Mouse (Mus musculus) liver, embryonic 16.5 days (tissue): ENCODE results near the gene Med12l. TPM values are rescaled to one million over a fixed set of nuclear protein-coding genes. Genes with fewer than 3 reads are reported as not detected.

Source experiments
- ATAC-seq: fragments of 200-750 bp; cut with Nextera tagmentation; 2 replicates; pipeline ENCODE4 v1.8.0; 2017; ENCODE audit warnings: low read depth, mild to moderate bottlenecking, moderate number of reproducible peaks, moderate library complexity
- H3K27ac ChIP-seq: fragments of 300-500 bp; sonication (generic); 2 replicates; pipeline ENCODE4 v1.5.1; 2014; ENCODE audit warnings: mild to moderate bottlenecking, low read length
- H3K27me3 ChIP-seq: fragments of 300-500 bp; sonication (generic); 2 replicates; pipeline ENCODE4 v1.6.1; 2014; ENCODE audit warnings: low read depth, low read length, mixed read lengths; ENCODE audit not compliant: control insufficient read depth, insufficient read depth
- H3K36me3 ChIP-seq: fragments of 300-500 bp; sonication (generic); 2 replicates; pipeline ENCODE4 v1.6.1; 2014; ENCODE audit warnings: mild to moderate bottlenecking; ENCODE audit not compliant: control insufficient read depth, insufficient read depth
- H3K4me1 ChIP-seq: fragments of 300-500 bp; sonication (generic); 2 replicates; pipeline ENCODE4 v1.6.1; 2014; ENCODE audit warnings: low read depth, low read length, mixed read lengths; ENCODE audit not compliant: control insufficient read depth
- H3K4me2 ChIP-seq: fragments of 300-500 bp; sonication (generic); 2 replicates; pipeline ENCODE4 v1.6.1; 2014; ENCODE audit warnings: low read depth, low read length, mixed read lengths
- H3K4me3 ChIP-seq: fragments of 300-500 bp; sonication (generic); 2 replicates; pipeline ENCODE4 v1.5.1; 2014; ENCODE audit warnings: low read depth, mild to moderate bottlenecking, low read length
- H3K9ac ChIP-seq: fragments of 300-500 bp; sonication (generic); 2 replicates; pipeline ENCODE4 v1.6.1; 2014; ENCODE audit warnings: low read depth, low read length
- H3K9me3 ChIP-seq: fragments of 300-500 bp; sonication (generic); replicated peaks from 2 replicates; pipeline ENCODE4 v1.6.1; 2016; ENCODE audit warnings: low read length; ENCODE audit not compliant: control insufficient read depth
- WGBS: fragments of 180-500 bp; shearing (Covaris S2); extraction: QIAGEN DNeasy Blood & Tissue Kit; methylation state at CpG from one replicate; pipeline ENCODE4 v1.1.7; 2014; ENCODE audit not compliant: insufficient replicate concordance; 5-methylcytosine and 5-hydroxymethylcytosine counted together
- polyA plus RNA-seq: library from polyadenylated mRNA; unstranded; fragments of >200 nt; fragmentation: Nextera tagmentation; extraction: Ambion mirVana; gene quantifications from 2 replicates; pipeline ENCODE4 v1.2.1, GENCODE M21; 2015

Gene Med12l
- polyA plus RNA-seq, 1 experiment from 2014 or later, result 0.73 TPM

DNA sequence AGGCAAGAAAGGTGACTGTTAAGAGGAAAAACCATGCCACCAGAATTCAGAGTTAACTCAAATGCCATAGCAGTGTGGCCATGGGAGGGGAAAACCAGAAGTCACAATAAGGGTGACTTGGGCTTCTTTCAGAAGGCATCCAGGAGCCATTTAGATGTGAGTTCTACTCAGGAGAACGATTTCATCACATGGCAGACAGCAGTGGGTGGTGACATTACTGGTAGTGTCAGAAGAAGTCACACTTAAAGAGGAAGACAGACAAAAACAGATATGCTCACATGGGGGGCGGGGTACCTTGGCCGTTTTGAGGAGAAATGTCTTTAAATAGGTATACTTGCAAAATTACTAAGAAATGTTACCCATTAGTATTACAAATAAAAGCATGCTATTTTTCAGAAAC lies 258.4 kb downstream of the Med12l start:
- Histone ChIP-seq H3K27me3 (no peaks in the 10 kb centered on the region), H3K36me3 (no peaks in the 10 kb centered on the region), H3K4me1 (no peaks in the 10 kb centered on the region; the same call in 1 of the 2 replicates), H3K4me3 (no peak overlapping the region), H3K27ac (peak overlapping the region; percentile 19; the same call in 1 of the 2 replicates), H3K9me3 (no peaks in the 10 kb centered on the region), H3K9ac (no peak overlapping the region), H3K4me2 (no peak overlapping the region)
- 29% methylated on average over 3 of the region's 3 CpGs for whole genome bisulfite sequencing
- ATAC-seq, result no peak

DNA sequence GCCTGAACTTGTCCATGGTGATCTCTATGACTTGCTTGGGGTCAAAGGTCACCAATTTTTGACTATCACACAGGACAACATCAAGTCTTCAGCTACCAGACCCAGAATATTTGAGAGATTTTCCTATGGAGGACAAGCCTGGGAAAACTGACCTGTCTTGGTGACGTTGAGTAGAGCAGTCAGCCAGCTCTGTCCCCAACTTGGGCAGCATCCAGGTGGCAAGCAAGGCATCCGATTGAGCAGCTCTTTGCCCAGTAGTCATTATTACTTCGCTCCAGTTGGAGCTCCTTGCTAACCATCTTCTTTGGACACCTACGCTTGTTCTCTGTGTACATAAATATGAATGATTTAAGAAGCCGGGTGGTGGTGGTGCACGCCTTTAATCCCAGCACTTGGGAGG lies 265.2 kb downstream of the Med12l start:
- Histone ChIP-seq H3K9me3 (no peaks in the 10 kb centered on the region), H3K4me2 (no peak overlapping the region), H3K27me3 (no peaks in the 10 kb centered on the region), H3K4me1 (no peaks in the 10 kb centered on the region), H3K4me3 (no peak overlapping the region), H3K9ac (no peak overlapping the region), H3K36me3 (no peaks in the 10 kb centered on the region), H3K27ac (no peak overlapping the region)
- WGBS, result 70% methylated on average over 6 of the region's 6 CpGs
- no peak for ATAC-seq

DNA sequence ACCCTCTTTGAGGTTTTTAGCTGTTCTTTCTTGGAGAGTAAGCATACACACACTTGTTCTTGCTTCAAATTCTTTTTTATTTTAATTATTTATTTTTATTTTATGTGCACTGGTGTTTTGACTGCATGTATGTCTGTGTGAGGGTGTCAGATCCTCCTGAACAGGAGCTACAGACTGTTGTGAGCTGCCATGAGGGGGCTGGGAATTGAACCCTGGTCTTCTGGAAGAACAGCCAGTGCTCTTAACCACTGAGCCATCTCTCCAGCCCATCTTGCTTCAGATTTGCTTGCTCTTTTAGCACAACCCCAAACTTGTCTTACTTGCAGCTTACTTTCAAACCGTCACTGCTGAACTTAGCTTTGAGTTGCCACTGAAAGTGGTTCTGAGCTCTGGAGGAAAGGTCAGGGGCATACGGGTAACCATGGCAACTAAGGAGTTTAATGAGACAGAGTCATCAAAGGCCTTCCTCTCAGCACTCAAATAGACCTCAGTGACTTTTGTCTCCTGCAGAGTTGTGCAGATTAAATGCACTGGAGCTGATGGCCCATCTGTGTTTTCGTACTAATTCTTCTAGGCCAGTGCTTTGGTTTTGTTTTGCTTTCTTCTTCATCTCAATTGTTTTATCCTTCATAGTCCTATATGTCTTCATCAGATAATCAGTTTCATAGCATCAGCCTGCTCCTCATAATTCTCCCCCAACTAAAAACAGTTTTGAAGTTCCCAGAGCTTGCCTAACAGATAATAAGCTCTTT lies 272.1 kb downstream of the Med12l start:
- H3K27me3 ChIP-seq, result no peaks in the 10 kb centered on the region
- no peak overlapping the region for H3K4me3 ChIP-seq
- H3K9me3 ChIP-seq, result no peaks in the 10 kb centered on the region
- no peak overlapping the region for H3K9ac ChIP-seq
- ATAC-seq, result no peak
- H3K27ac ChIP-seq, result no peak overlapping the region
- H3K4me1 ChIP-seq, result no peaks in the 10 kb centered on the region
- H3K36me3 ChIP-seq, result no peaks in the 10 kb centered on the region
- no peak overlapping the region for H3K4me2 ChIP-seq
- WGBS, result 71% methylated on average over 3 of the region's 3 CpGs

DNA sequence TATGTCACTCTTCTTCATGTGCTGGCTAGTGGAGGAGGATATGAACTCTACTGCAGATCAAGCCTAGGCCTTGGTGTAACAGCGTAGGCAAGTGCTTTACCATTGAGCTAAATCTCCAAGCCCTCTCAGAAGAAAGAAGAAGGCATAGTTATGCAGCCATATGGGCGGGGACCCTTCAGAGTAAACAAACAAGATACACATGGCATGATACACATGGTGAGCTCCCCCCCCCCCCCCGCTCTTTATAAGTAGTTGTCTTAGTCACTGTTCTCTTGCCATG lies 272.6 kb downstream of the Med12l start:
- Histone ChIP-seq H3K9me3 (no peaks in the 10 kb centered on the region), H3K9ac (no peak overlapping the region), H3K4me1 (no peaks in the 10 kb centered on the region), H3K4me2 (no peak overlapping the region), H3K4me3 (no peak overlapping the region), H3K36me3 (no peaks in the 10 kb centered on the region), H3K27me3 (no peaks in the 10 kb centered on the region), H3K27ac (no peak overlapping the region)
- no peak for ATAC-seq
- 46% methylated on average over 3 of the region's 3 CpGs for WGBS

DNA sequence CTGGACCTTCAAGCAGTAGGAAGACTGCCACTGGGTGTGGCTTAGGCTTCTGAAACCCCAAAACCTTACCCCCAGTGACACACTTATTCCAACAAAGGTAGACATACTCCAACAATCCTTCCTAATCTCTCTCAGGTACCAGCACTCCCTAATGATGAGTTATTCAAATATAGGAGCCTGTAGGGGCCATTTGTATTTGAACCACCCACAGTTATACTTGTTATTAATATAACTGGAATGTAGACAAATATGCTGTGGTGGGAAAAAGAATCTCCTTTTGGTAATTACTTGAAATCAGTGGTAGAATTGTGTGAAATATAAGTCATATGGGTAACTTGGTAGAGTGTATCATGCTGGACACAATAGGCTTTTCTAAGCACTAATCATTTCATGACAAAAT lies 273.0 kb downstream of the Med12l start:
- ATAC-seq, result no peak
- no peak overlapping the region for H3K9ac ChIP-seq
- H3K9me3 ChIP-seq, result no peaks in the 10 kb centered on the region
- H3K36me3 ChIP-seq, result no peaks in the 10 kb centered on the region
- no peaks in the 10 kb centered on the region for H3K27me3 ChIP-seq
- H3K4me1 ChIP-seq, result no peaks in the 10 kb centered on the region
- no peak overlapping the region for H3K27ac ChIP-seq
- H3K4me3 ChIP-seq, result no peak overlapping the region
- no peak overlapping the region for H3K4me2 ChIP-seq

DNA sequence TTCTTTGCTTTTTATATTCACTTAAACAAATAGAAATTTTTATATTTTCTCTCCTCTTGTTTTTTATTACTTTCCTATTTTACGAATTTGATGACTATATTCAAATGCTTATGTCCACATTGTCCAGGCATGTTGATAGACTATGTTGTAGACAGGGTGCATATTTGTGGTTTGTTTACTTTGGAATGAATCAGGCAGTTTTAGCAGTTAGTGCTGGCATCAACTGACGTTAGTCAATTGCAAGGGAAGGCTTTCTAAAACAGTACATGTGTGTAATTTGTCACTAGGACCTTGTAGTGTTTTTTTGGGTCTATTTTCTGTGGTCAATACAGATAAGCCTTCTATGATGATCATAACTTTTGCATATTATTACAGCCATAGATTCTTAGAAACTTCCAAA lies 284.9 kb downstream of the Med12l start:
- Histone ChIP-seq H3K4me2 (no peak overlapping the region), H3K36me3 (no peaks in the 10 kb centered on the region), H3K27ac (no peak overlapping the region), H3K4me3 (no peak overlapping the region), H3K27me3 (no peaks in the 10 kb centered on the region), H3K9ac (no peak overlapping the region), H3K4me1 (no peaks in the 10 kb centered on the region), H3K9me3 (no peaks in the 10 kb centered on the region)
- ATAC-seq, result no peak
- WGBS, result 45% methylated on average over 2 of the region's 2 CpGs

DNA sequence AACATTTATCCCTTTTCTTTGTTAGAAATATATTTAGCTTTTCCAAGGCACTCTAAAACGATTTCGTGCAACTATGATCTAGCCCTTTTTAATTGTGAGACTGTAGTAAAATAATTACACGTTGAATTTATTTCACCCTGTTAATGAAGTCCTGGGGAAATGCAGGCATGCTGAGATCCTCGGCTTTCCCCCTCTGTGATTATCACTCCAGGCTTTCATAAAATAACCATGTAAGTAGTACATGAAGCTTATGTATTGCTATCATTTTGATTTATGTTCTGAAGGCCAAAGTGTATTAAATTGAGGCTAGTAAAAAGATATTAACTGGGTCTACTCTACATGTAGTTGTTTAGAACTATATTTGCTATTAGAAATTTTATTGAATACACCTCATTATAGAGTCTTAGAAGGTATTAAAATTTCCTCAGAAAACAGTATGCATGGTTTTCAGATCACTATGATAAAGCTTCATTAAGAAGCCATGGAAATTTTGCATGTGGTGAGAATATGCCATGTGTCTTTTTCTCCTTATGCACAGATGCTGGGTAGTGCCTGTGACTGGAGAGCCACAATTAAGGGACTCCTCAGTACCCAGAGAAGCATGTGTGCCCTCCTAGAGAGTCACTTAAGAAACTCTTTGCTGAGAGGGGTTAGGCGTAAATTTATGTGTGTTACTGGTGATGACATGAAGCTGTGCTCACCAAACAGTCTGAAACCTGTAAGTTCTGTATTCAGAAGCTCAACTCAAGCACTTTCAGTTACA lies 288.0 kb downstream of the Med12l start:
- H3K4me1 ChIP-seq, result no peaks in the 10 kb centered on the region
- WGBS, result 56% methylated on average over 5 of the region's 5 CpGs
- H3K9me3 ChIP-seq, result no peaks in the 10 kb centered on the region
- H3K4me3 ChIP-seq, result no peak overlapping the region
- no peaks in the 10 kb centered on the region for H3K27me3 ChIP-seq
- ATAC-seq, result no peak
- no peak overlapping the region for H3K9ac ChIP-seq
- no peak overlapping the region for H3K27ac ChIP-seq
- no peak overlapping the region for H3K4me2 ChIP-seq
- H3K36me3 ChIP-seq, result no peaks in the 10 kb centered on the region

DNA sequence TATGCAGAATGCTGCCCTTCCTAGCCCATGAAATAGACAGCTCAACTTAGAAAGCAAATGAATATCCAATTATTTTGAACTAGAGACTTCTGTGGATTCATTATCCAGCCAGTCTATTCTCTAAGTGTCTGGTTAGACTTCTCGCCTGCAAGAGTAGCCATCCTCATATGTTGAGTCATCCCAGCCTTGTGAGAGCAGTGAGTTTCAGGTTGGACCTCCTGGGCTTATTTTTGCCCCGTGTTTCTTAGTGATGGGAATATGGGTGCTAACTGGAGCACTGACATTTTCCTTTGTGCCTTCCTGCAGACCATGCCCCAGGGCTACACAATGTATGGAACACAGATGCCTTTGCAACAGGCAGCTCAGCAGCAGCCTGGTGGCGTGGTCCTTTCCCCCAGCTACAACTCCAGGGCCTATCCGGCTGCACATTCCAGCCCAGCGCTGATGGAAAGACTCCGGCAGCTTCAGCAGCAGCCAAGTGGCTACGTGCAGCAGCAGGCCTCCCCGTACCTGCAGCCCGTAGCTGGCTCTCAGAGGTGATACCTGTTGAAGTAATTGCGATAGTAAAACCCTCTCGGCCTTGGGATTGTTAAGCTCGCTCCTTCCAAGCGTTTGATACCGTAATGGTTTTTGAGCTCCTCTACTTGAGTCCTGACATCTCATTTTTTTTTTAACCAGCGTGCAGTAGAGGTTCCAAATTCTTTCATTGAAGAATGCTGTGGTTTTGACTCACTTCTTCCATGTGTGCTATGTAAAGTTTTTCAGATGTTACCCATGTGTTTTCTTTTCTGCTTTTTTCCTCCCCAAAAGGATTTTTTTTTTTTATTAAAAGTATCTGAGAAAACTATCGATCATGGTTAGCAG lies 290.3 kb downstream of the Med12l start:
- H3K4me2 ChIP-seq, result no peak overlapping the region
- 72% methylated on average over 16 of the region's 16 CpGs for WGBS
- H3K36me3 ChIP-seq, result no peaks in the 10 kb centered on the region
- H3K9ac ChIP-seq, result no peak overlapping the region
- H3K27ac ChIP-seq, result no peak overlapping the region
- H3K4me1 ChIP-seq, result no peaks in the 10 kb centered on the region
- no peaks in the 10 kb centered on the region for H3K27me3 ChIP-seq
- H3K4me3 ChIP-seq, result no peak overlapping the region
- no peaks in the 10 kb centered on the region for H3K9me3 ChIP-seq
- no peak for ATAC-seq
